Mouse (Mus musculus) kidney, adult 11 months (tissue): ENCODE data around the gene Zfp729b.

ENCODE experiments used
- DNase-seq: peaks from one replicate; pipeline ENCODE4 v3.0.0; 2022

Gene Zfp729b

DNA sequence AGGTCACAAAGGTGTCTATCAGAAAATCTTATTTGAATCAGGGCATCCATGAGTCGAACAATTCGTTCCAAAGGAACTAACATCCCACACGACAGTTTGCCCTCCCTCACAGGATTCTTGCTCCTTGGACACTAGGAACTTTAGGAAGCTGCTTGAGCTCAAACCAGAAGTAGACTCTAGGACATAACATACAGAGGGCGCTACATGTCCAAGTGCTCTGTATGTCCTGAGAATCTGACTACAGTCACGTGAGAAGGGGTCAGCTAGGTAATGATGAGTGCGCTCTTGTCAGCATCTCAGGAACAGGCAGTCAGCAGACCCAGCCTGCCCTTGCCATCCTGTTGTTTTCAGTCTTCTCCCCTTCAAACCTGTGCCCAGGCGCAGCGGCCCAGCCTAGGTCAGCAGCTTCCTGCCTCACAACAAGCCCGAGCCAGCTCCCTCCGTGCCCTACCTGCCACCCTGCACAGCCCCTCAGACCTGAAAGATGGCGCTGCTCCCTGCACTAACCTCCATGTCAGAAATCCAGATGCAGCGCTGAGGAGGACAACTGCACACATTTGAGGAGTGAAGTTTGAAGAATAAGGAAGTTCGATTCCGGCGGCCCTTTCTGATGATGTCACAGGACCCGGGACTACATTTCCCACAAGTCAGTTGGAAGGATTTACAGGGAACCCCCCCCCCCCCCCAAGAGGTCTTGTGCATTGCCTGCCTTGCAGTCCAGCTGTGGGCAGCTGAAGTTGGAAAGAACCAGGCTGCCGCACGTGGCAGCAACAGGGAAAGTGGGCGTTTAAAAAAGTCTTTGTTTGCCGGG is at the start of gene Zfp729b:
Gene Zfp729b, minus strand, starts transcription at position 642 of the 811 bp plus-strand sequence.
- peak; percentile 88 for DNase-seq

DNA sequence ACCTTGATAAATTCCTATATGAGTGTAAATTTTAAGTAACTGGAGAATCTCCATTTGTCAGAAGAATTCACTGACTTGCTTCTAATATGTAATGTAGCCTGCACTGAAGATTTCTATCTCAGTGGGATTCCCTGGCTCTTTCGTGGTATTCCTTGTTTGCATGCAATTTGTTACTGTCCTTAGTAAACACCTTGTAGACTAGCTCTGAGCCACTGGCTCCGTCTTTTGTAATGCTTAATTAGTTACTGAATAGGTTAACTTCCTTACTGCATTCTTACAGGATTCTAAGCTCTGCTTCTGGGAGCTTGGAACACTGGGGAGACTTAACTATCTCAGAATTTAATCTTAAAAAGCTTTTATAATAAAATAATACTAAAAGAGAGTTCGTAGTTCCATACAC is 43.0 kb upstream of the Zfp729b start:
- DNase-seq, result no peak

DNA sequence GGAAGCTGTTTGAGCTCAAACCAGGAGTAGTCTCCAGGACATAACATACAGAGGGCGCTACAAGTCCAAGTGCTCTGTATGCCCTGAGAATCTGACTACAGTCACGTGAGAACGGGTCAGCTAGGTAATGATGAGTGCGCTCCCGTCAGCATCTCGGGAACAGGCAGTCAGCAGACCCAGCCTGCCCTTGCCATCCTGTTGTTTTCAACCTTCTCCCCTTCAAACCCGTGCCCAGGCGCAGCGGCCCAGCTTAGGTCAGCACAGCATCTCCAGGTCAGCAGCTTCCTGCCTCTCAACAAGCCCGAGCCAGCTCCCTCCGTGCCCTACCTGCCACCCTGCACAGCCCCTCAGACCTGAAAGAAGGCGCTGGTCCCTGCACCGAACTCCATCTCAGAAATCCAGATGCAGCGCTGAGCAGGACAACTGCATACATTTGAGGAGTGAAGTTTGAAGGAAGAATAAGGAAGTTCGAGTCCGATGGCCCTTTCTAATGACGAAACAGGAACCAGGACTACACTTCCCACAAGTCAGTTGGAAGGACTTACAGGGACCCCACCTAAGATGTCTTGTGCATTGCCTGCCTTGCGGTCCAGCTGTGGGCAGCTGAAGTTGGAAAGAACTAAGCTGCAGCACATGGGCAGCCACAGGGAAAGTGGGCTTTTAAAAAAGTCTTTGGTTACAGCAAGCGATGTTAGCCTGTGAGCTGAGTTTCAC is 27.9 kb upstream of the Zfp729b start, which contains the start of the genes Gm49345 and Zfp729a:
Gene Gm49345, minus strand, starts transcription at position 476 of the 714 bp plus-strand sequence.
Gene Zfp729a, minus strand, starts transcription at position 498 of the 714 bp plus-strand sequence.
- DNase-seq, result peak; percentile 88

DNA sequence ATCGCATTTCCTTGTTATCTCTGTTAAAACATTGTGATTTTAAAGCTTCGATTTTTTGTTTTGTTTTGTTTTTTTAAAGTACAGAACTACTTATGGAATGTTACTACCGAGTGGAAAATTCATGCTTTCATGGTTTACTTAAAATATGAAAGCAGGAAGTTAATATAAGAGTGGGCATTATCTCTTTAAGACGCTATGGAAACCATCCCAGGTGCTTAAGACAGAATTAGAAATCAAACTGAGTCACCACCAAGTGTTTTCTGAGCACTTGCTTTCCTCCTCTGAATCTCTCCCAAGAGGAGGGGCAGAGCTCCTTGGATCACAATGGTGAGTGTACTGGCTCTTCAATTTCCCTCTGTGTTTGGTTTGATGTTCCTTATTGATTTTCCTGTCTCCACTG is 601 bp upstream of the Zfp729b start:
- DNase-seq, result no peak

DNA sequence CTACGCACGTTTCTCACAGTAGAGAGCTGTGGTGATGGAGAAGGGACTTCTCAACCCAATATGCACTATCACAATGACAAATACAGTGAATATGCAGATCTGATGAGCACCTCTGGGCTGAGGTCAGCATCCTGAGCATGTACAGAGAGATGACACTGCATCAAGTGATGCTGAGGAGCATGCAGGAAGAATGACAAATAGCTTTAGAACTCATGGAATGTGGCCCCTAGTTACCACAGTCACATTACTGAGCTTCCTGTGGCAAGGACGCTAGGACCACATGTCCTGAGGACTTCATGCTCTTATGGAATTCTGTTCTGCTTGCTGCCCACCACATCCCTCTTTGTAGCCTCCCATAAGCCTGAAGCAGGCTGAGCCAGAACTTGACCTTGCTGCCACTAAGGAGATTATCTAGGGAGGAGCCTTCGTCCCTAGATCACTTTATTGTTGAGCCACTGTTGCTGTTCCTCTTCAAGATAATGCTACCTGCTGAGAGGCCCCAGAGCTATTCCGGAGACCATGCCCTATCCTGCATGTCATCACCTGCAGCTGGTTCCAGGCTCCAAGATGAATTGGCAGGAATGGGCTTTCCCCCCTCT is 36.8 kb downstream of the Zfp729b start:
- DNase-seq, result no peak

DNA sequence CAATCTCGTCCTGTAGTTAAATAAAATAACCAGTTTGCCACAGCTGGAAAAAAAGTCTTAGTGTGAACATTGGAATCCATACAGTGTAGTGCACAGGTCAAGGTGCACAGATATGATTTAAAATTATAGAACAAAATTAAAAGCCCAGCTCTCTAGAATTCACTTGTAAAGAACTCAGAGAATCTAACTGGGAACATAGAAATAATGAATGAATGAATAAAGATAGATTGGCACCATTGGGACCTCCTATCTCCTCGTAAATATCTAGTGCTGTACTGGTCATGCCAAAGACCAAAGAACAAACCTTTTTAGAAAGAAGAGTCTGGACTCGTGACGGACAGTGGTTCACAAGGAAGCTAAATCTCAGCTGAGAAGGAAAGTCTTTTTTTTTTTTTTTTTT is 55.8 kb downstream of the Zfp729b start, which contains the start of gene Zfp748:
Gene Zfp748, minus strand, starts transcription at position 101 of the 400 bp plus-strand sequence.
- no peak for DNase-seq

DNA sequence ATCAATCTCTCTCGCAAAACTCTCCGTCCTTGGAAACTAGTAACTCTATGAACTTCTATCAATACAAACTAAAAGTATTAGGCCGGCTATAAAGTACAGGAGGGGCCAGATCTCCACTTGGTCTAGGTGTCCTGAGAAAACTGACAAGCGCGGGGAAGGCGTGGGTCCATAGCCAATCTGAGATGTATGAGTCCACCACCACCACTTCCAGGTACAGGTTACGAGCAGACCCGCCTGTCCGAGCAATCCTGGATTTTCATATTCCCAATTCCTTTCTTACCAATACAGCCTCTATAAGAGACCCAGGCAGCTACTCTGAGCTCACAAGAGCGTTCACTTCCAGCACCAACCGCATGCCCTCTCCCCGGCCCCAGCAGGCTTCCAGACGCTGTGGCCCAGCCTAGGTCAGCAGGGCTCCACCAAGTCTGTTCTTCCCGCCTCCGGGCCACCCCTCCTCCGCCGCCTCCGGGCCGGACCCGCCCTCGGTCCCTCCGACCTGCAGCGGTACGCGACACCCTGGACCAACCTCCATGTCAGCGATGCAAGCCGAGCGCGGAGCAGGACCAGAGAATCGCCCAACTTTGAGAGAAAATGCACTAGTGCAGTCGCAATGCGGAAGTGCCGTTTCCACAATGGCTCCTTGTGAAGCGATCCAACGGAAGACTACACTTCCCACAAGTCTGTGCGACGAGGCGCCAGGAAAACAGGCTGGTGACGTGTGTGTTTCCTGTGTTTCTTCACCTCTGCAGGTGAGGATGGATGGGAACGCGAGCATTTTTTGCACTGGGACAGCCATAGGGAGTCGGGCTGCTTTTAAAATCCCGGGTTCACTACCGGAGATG is 56.8 kb downstream of the Zfp729b start:
- DNase-seq, result peak; percentile 90

DNA sequence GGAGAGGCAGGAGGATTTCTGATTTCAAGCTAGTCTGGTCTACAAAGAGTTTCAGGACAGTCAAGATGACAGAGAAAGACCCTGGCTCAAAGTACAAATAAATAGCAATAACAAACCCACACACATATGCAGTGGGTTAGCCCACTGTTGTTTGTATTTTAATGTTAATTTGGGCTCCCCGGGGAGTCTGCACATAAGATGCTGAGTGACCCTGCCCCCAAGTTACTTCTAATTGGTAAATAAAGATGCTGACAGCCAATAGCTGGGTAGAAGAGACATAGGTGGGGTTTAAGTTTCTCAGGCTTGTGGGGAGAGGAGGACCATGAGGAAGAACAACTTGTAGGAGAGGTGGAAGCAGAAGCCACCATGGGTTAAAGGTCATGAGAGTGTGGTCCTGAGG is 63.6 kb downstream of the Zfp729b start:
- no peak for DNase-seq
